Mouse (Mus musculus): Measurements from ENCODE around the gene Serpina5.

DNA sequence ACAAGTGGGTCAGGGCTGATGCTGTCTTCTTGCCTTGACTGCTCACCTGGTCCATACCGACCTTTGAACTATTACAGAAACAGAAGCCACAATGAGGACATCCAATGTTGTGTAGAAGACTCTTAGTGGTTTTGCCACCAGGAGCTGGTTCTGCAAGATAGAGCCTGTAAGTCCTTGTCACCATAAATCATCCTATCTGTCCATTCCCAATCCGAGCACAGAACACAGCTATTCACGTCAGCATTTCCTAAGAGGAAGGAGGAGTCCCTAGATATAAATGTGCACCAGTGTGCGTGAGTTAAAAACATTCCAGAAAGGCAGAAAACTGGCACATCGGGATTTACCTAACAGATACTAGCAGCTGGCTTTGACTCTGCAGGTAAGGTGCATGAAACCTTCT lies 26.8 kb downstream of the Serpina5 start, which contains the start of gene Serpina3b:
- TF ChIP-seq TAL1 (IDR thresholded peaks at IDR 0.05; ENCODE audit: low read length) (no peak), GATA1 (IDR thresholded peaks at IDR 0.05; ENCODE audit: low read length) (no peak)

Measured in erythroblast, embryonic 14.5 days (primary cell).